Mouse (Mus musculus) cerebellum, adult 2 months (tissue): ENCODE measurements around the gene Tmprss13.

Experiments
- CTCF ChIP-seq: fragments of 200-500 bp; IDR thresholded peaks from 2 replicates; pipeline ENCODE4 v1.5.1; 2011; ENCODE audit warnings: low read depth, mild to moderate bottlenecking, control low read depth, low read length, moderate library complexity, borderline replicate concordance; ENCODE audit not compliant: insufficient read depth
- POLR2A ChIP-seq: fragments of 200-500 bp; IDR thresholded peaks from 2 replicates; pipeline ENCODE4 v1.6.1; 2011; ENCODE audit warnings: low read length, control low read depth, borderline replicate concordance; ENCODE audit not compliant: insufficient read depth

DNA sequence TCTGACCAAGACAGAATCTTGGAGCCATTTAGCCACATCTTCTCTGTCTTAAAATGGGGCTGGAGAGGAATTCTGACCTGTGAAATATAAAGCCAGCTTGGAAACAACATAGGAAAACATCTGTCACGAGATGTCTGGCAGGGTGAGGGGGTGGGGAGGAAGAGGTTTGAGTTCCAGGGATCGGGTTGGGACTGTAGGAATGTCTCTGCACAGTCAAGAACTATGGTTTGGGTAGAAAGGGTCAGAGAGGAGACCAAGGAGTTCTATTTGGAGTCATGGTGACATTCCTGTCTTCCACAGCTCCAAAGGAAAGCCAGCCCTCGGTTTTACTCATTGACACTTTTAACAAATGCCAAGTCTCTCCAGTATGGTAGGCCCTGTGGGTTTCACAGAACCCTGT, 55.0 kb downstream of the Tmprss13 start:
- no peak for TF ChIP-seq CTCF
- TF ChIP-seq POLR2A: no peak
